Mouse (Mus musculus) MEL (cell line): ENCODE measurements around the gene Fgfr1op2. TPM values are rescaled to one million over a fixed set of nuclear protein-coding genes. Genes with fewer than 3 reads are reported as not detected.

Source experiments
- DNase-seq: peaks from one replicate; pipeline ENCODE4 v3.0.0; 2011; ENCODE audit warnings: low read depth, low spot score
- H3K27ac ChIP-seq: 2 replicates; pipeline ENCODE4 v1.5.1; 2012; ENCODE audit warnings: low read depth, mild to moderate bottlenecking, control low read depth, low read length, moderate library complexity; ENCODE audit not compliant: control insufficient read depth
- H3K27me3 ChIP-seq, 2 experiments: fragments of 150-350 bp in 1 of 2; sonication (generic) in 1 of 2; 2 replicates each; pipeline ENCODE4 v1.6.1; 2012; ENCODE audit warnings: low read length in 2 of 2, mild to moderate bottlenecking in 2 of 2, improper control_type of control experiment in 1 of 2, moderate library complexity in 1 of 2; ENCODE audit not compliant: insufficient read depth in 2 of 2, control insufficient read depth in 1 of 2
- H3K36me3 ChIP-seq, 2 experiments: 2 replicates each; pipeline ENCODE4 v1.6.1; 2012 to 2014; ENCODE audit warnings: low read length in 2 of 2, improper control_type of control experiment in 1 of 2, inconsistent platforms in 1 of 2, mild to moderate bottlenecking in 1 of 2; ENCODE audit not compliant: insufficient read depth in 2 of 2, control insufficient read depth in 1 of 2
- H3K4me1 ChIP-seq, 2 experiments: fragments of 150-350 bp in 1 of 2; sonication (generic) in 1 of 2; 2 replicates each; pipeline ENCODE4 v1.6.1; 2012; ENCODE audit warnings: low read length in 2 of 2, improper control_type of control experiment in 1 of 2, mild to moderate bottlenecking in 1 of 2; ENCODE audit not compliant: insufficient read depth in 2 of 2, control insufficient read depth in 1 of 2
- H3K4me3 ChIP-seq, 2 experiments: fragments of 150-350 bp in 1 of 2; sonication (generic) in 1 of 2; 2 replicates each; pipeline ENCODE4 v1.5.1; 2012; ENCODE audit warnings: low read depth in 2 of 2, low read length in 2 of 2, mild to moderate bottlenecking in 2 of 2, moderate library complexity in 2 of 2, control low read depth in 1 of 2, improper control_type of control experiment in 1 of 2; ENCODE audit not compliant: control insufficient read depth in 1 of 2, insufficient read depth in 1 of 2
- H3K79me2 ChIP-seq: 2 replicates; pipeline ENCODE4 v1.6.1; 2012; ENCODE audit warnings: mild to moderate bottlenecking, low read length, moderate library complexity; ENCODE audit not compliant: control insufficient read depth, poor library complexity, insufficient read depth
- H3K9ac ChIP-seq: 2 replicates; pipeline ENCODE4 v1.6.1; 2012; ENCODE audit warnings: low read depth, mild to moderate bottlenecking, control low read depth, low read length, moderate library complexity; ENCODE audit not compliant: control insufficient read depth, poor library complexity, severe bottlenecking
- H3K9me3 ChIP-seq: fragments of 150-350 bp; sonication (generic); replicated peaks from 2 replicates; pipeline ENCODE4 v1.6.1; 2012; ENCODE audit warnings: mild to moderate bottlenecking, low read length, improper control_type of control experiment, moderate library complexity; ENCODE audit not compliant: insufficient read depth
- BHLHE40 ChIP-seq: IDR thresholded peaks from 2 replicates; pipeline ENCODE4 v1.6.1; 2012; ENCODE audit warnings: low read depth, mild to moderate bottlenecking, inconsistent platforms, low read length, improper control_type of control experiment, borderline replicate concordance
- CHD1 ChIP-seq: IDR thresholded peaks from 2 replicates; pipeline ENCODE4 v1.6.1; 2012; ENCODE audit warnings: low read depth, mild to moderate bottlenecking, inconsistent platforms, low read length, improper control_type of control experiment
- CHD2 ChIP-seq: IDR thresholded peaks from 2 replicates; pipeline ENCODE4 v1.6.1; 2011; ENCODE audit warnings: low read length, improper control_type of control experiment
- ELF1 ChIP-seq: IDR thresholded peaks from 2 replicates; pipeline ENCODE4 v1.6.1; 2014; ENCODE audit warnings: low read depth, mild to moderate bottlenecking, inconsistent platforms, low read length, improper control_type of control experiment, moderate library complexity
- EP300 ChIP-seq, 2 experiments: IDR thresholded peaks; 2 replicates each; pipeline ENCODE4 v1.6.1; 2011; ENCODE audit warnings: improper control_type of control experiment in 2 of 2, low read length in 2 of 2, low read depth in 1 of 2, mild to moderate bottlenecking in 1 of 2
- ETS1 ChIP-seq: IDR thresholded peaks from 2 replicates; pipeline ENCODE4 v1.6.1; 2012; ENCODE audit warnings: low read depth, mild to moderate bottlenecking, inconsistent platforms, low read length, improper control_type of control experiment, moderate library complexity
- GABPA ChIP-seq: IDR thresholded peaks from 2 replicates; pipeline ENCODE4 v1.6.1; 2012; ENCODE audit warnings: low read depth, mild to moderate bottlenecking, inconsistent platforms, low read length, improper control_type of control experiment, moderate library complexity
- JUND ChIP-seq: IDR thresholded peaks from 2 replicates; pipeline ENCODE4 v1.6.1; 2011; ENCODE audit warnings: low read depth, mild to moderate bottlenecking, improper control_type of control experiment, low read length
- KAT2A ChIP-seq: conservative IDR thresholded peaks from 2 replicates; pipeline ENCODE4 v1.6.1; 2012; ENCODE audit warnings: low read depth, low read length, improper control_type of control experiment, inconsistent platforms
- MAX ChIP-seq: IDR thresholded peaks from 2 replicates; pipeline ENCODE4 v1.6.1; 2011; ENCODE audit warnings: low read length, improper control_type of control experiment
- MXI1 ChIP-seq: IDR thresholded peaks from 2 replicates; pipeline ENCODE4 v1.6.1; 2011; ENCODE audit warnings: mild to moderate bottlenecking, low read depth, low read length, improper control_type of control experiment
- MYB ChIP-seq: IDR thresholded peaks from 2 replicates; pipeline ENCODE4 v1.6.1; 2011; ENCODE audit warnings: mild to moderate bottlenecking, low read depth, low read length, improper control_type of control experiment
- NELFE ChIP-seq: IDR thresholded peaks from 2 replicates; pipeline ENCODE4 v1.6.1; 2011; ENCODE audit warnings: low read depth, low read length, improper control_type of control experiment
- RAD21 ChIP-seq: IDR thresholded peaks from 2 replicates; pipeline ENCODE4 v1.6.1; 2011; ENCODE audit warnings: mild to moderate bottlenecking, low read depth, low read length, improper control_type of control experiment
- RCOR1 ChIP-seq: IDR thresholded peaks from 2 replicates; pipeline ENCODE4 v1.6.1; 2012; ENCODE audit warnings: low read depth, mild to moderate bottlenecking, inconsistent platforms, low read length, improper control_type of control experiment
- SMC3 ChIP-seq: IDR thresholded peaks from 2 replicates; pipeline ENCODE4 v1.6.1; 2011; ENCODE audit warnings: low read depth, low read length, improper control_type of control experiment
- TAL1 ChIP-seq: IDR thresholded peaks from 2 replicates; pipeline ENCODE4 v1.6.1; 2012; ENCODE audit warnings: mild to moderate bottlenecking, inconsistent platforms, low read length, moderate library complexity, mixed read lengths
- TBP ChIP-seq: IDR thresholded peaks from 2 replicates; pipeline ENCODE4 v1.8.0; 2011; ENCODE audit warnings: low read depth, low read length, improper control_type of control experiment
- UBTF ChIP-seq: IDR thresholded peaks from 2 replicates; pipeline ENCODE4 v1.6.1; 2012; ENCODE audit warnings: low read depth, mild to moderate bottlenecking, inconsistent platforms, low read length, improper control_type of control experiment, moderate library complexity, borderline replicate concordance; ENCODE audit not compliant: insufficient read depth
- USF1 ChIP-seq: IDR thresholded peaks from 2 replicates; pipeline ENCODE4 v1.6.1; 2014; ENCODE audit warnings: low read depth, mild to moderate bottlenecking, inconsistent platforms, low read length, improper control_type of control experiment, moderate library complexity
- ZKSCAN1 ChIP-seq: IDR thresholded peaks from 2 replicates; pipeline ENCODE4 v1.6.1; 2012; ENCODE audit warnings: low read depth, mild to moderate bottlenecking, inconsistent platforms, low read length, improper control_type of control experiment, moderate library complexity
- polyA plus RNA-seq, 2 experiments: library from polyadenylated mRNA; stranded (reverse) in 1 of 2; unstranded in 1 of 2; fragments of >175 nt in 1 of 2; fragments of >200 nt in 1 of 2; gene quantifications; 2 replicates each; pipeline versions ENCODE4 v1.2.1 to v1.2.4; 2012; ENCODE audit warnings: low replicate concordance in 2 of 2, low read depth in 1 of 2; ENCODE audit not compliant: insufficient read length in 2 of 2, insufficient read depth in 1 of 2, missing spikeins in 1 of 2
- total RNA-seq: library from RNA; depleted of rRNA; stranded (reverse); fragments of 300-350 nt; gene quantifications from 2 replicates; pipeline ENCODE4 v1.2.3, GENCODE M21; 2012

The Fgfr1op2 gene
- total and polyA plus RNA-seq, 3 experiments, result 70.4 to 93.6 TPM; not detected in 1

- no peak overlapping the region for H3K4me3 ChIP-seq
- DNase-seq, result no peak
- no peaks in the 10 kb centered on the region for H3K9me3 ChIP-seq
- TF ChIP-seq KAT2A (no peak), CHD2 (no peak), MYB (no peak), CHD1 (no peak), ZKSCAN1 (no peak), ELF1 (no peak), GABPA (no peak), MAX (no peak), JUND (no peak), RCOR1 (no peak), SMC3 (no peak), USF1 (no peak), UBTF (no peak), TAL1 (no peak), NELFE (no peak), MXI1 (no peak), EP300 (IDR thresholded peaks at IDR 0.05; ENCODE audit: low read depth in 1 of 2, low read length in 2 of 2) (no peak), BHLHE40 (no peak), RAD21 (no peak)
- H3K36me3 ChIP-seq, result no peaks in the 10 kb centered on the region
- H3K9ac ChIP-seq, result no peak overlapping the region
- H3K27me3 ChIP-seq, result peaks cover 0 to 3% of the 10 kb centered on the region in 2 experiments; a peak in 2 of 4 replicates
- H3K79me2 ChIP-seq, result no peaks in the 10 kb centered on the region
- no peaks in the 10 kb centered on the region for H3K4me1 ChIP-seq
- no peak overlapping the region for H3K27ac ChIP-seq
These were observed 43.9 kb upstream of the Fgfr1op2 start for GRCm38 (mm10) chr6:146533146-146533545.

DNA sequence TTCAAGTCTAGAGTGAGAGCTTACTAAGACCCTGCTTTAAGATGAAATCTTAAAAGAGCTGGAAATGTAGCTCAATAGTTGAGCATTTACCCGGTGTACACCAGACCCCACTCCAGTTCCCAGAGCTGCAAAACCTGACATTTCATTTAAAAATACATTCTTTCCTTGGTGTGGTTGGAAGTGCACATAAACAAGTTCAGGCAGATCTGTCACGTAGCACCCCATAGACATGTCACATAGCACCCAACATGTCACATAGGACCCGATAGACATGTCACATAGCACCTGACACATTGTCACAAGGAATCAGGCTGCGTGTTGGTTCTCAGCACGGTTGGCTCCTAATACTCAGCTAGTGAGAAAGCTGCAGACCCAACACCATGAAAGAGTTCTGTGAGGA, 41.5 kb upstream of the Fgfr1op2 start:
- TF ChIP-seq MAX (no peak), RAD21 (no peak), ETS1 (no peak), TAL1 (no peak), GABPA (no peak), TBP (no peak), JUND (no peak), MYB (no peak)
- no peak overlapping the region for H3K4me3 ChIP-seq
- H3K79me2 ChIP-seq, result no peaks in the 10 kb centered on the region
- no peak overlapping the region for H3K9ac ChIP-seq
- no peak for DNase-seq
- no peaks in the 10 kb centered on the region for H3K4me1 ChIP-seq
- no peaks in the 10 kb centered on the region for H3K36me3 ChIP-seq
- no peaks in the 10 kb centered on the region for H3K27me3 ChIP-seq
- no peaks in the 10 kb centered on the region for H3K9me3 ChIP-seq
- H3K27ac ChIP-seq, result no peak overlapping the region
